10 mouse cellular contexts compared by ENCODE assay signal in the genomic region with DNA sequence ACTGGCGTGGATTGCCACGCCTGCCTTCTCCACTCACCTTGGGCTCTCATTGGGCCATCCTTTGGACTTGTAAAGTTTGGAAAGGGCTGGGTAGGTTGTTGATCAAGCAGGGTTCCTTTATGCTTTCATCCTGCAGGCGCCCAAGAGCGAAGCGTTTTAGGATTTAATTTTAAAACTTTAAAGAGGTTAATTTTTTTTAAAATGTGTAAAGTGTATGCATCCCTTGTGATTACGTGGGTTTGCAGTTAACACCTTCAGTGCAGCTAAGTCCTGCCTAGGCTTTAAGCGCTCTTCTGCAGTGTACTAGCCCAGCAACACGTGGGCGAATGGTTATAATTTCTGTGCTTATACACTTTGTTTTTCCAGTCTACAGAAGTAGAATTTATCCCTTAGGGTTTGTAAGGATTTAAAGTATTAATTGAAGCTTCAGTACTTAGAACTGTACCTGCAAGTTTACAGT. TPM values are rescaled to one million over a fixed set of nuclear protein-coding genes. Genes with fewer than 3 reads are reported as not detected.
DNase-seq lines count a peak whose midpoint lies in the region; ATAC-seq and TF ChIP-seq lines count a peak whose summit lies in the region.
"Not testable (repeated sequence)": the region's sequence is repeated elsewhere in the genome, so short reads cannot be mapped to it uniquely, and the experiment has no call there.
"Had no signal": no experiment of that assay in that cellular context is flagged by ENCODE, and none has a peak within 500 bp of the region (broad histone marks: within the 10 kb centered on the region; RNA-seq: fewer than 3 reads in every experiment).

No protein-coding gene starts in this region.

- peak overlapping the region; percentile 80 for H3K4me3 ChIP-seq in ES-Bruce4 (ENCODE audit: low read depth, low read length)
- peak overlapping the region; percentile 65 for H3K4me3 ChIP-seq in embryonic facial prominence, embryonic 10.5 days
- H3K4me3 ChIP-seq in forebrain, postnatal 0 days (ENCODE audit: low read depth, low read length) = peak overlapping the region; percentile 49
- H3K4me3 ChIP-seq in hindbrain, embryonic 12.5 days = peak overlapping the region; percentile 52
- H3K4me3 ChIP-seq in kidney, postnatal 0 days (replicated peaks; ENCODE audit: low read depth, low read length) = peak overlapping the region; percentile 52
- H3K4me3 ChIP-seq in liver, embryonic 15.5 days (replicated peaks) = peak overlapping the region; percentile 67
- peak overlapping the region; percentile 59 for H3K4me3 ChIP-seq in midbrain, embryonic 15.5 days
- H3K4me3 ChIP-seq in stomach, embryonic 16.5 days (replicated peaks; ENCODE audit: low read length) = peak overlapping the region; percentile 60

- not testable (repeated sequence) for TF ChIP-seq CTCF in ES-Bruce4 (IDR thresholded peaks at IDR 0.05; ENCODE audit: low read depth, low read length); forebrain, postnatal 0 days (IDR thresholded peaks at IDR 0.05; ENCODE audit: low read depth); kidney, postnatal 0 days (IDR thresholded peaks at IDR 0.05; ENCODE audit: low read depth)

- H3K4me2 ChIP-seq in forebrain, postnatal 0 days (ENCODE audit: low read depth) = peak overlapping the region; percentile 61
- H3K4me2 ChIP-seq in hindbrain, embryonic 12.5 days (replicated peaks) = peak overlapping the region; percentile 62
- peak overlapping the region; percentile 64 for H3K4me2 ChIP-seq in kidney, postnatal 0 days (ENCODE audit: low read length)
- peak overlapping the region; percentile 89 for H3K4me2 ChIP-seq in liver, embryonic 15.5 days
- H3K4me2 ChIP-seq in midbrain, embryonic 15.5 days = peak overlapping the region; percentile 63
- H3K4me2 ChIP-seq in stomach, embryonic 16.5 days (ENCODE audit: low read depth, low read length) = peak overlapping the region; percentile 57

- WGBS in embryonic facial prominence, embryonic 10.5 days = 20% methylated on average over 9 of the region's 9 CpGs
- 10% methylated on average over 9 of the region's 9 CpGs for WGBS in forebrain, postnatal 0 days
- 20% methylated on average over 9 of the region's 9 CpGs for WGBS in hindbrain, embryonic 12.5 days
- WGBS in kidney, postnatal 0 days = 3% methylated on average over 9 of the region's 9 CpGs
- 6% methylated on average over 9 of the region's 9 CpGs for WGBS in liver, embryonic 15.5 days (ENCODE audit: insufficient replicate concordance)
- WGBS in midbrain, embryonic 15.5 days = 12% methylated on average over 9 of the region's 9 CpGs
- WGBS in stomach, embryonic 16.5 days = 8% methylated on average over 9 of the region's 9 CpGs

- not testable (repeated sequence) for H3K27me3 ChIP-seq in ES-Bruce4 (ENCODE audit: control insufficient read depth, insufficient read depth, low read length, poor library complexity, severe bottlenecking); embryonic facial prominence, embryonic 10.5 days (replicated peaks; ENCODE audit: low read depth, poor library complexity, severe bottlenecking); forebrain, postnatal 0 days (ENCODE audit: insufficient read depth, low read length); hindbrain, embryonic 12.5 days; kidney, postnatal 0 days (ENCODE audit: insufficient read depth, low read length); liver, embryonic 15.5 days; midbrain, embryonic 15.5 days (replicated peaks); stomach, embryonic 16.5 days (ENCODE audit: control insufficient read depth, insufficient read depth, low read length)

- peak; percentile 38 for ATAC-seq in forebrain, postnatal 0 days
- ATAC-seq in hindbrain, embryonic 12.5 days (ENCODE audit: low FRiP score) = peak; percentile 42
- 0 out of 2 replicates have a peak, but pooled peaks have one; percentile 6 for ATAC-seq in kidney, postnatal 0 days (replicated peaks; ENCODE audit: low FRiP score, low read depth)
- peak; percentile 2; the same call in 1 of the 2 replicates for ATAC-seq in liver, embryonic 15.5 days (ENCODE audit: insufficient read depth)
- peak; percentile 51 for ATAC-seq in midbrain, embryonic 15.5 days (replicated peaks)
- peak; percentile 39; the same call in 1 of the 2 replicates for ATAC-seq in stomach, embryonic 16.5 days (ENCODE audit: insufficient read depth, low FRiP score)

- peak overlapping the region; percentile 69 for H3K9ac ChIP-seq in ES-Bruce4 (ENCODE audit: low read depth, poor library complexity, severe bottlenecking)
- H3K9ac ChIP-seq in forebrain, postnatal 0 days = peak overlapping the region; percentile 58
- H3K9ac ChIP-seq in hindbrain, embryonic 12.5 days = peak overlapping the region; percentile 56
- peak overlapping the region; percentile 52 for H3K9ac ChIP-seq in kidney, postnatal 0 days (ENCODE audit: low read depth, low read length)
- H3K9ac ChIP-seq in liver, embryonic 15.5 days = 0 out of 2 replicates have a peak overlapping the region, but pooled peaks have one; percentile 60
- peak overlapping the region; percentile 53 for H3K9ac ChIP-seq in midbrain, embryonic 15.5 days
- H3K9ac ChIP-seq in stomach, embryonic 16.5 days (ENCODE audit: low read length) = peak overlapping the region; percentile 72

- not testable (repeated sequence) for H3K4me1 ChIP-seq in ES-Bruce4 (ENCODE audit: control insufficient read depth, insufficient read depth, low read length); embryonic facial prominence, embryonic 10.5 days; forebrain, postnatal 0 days (ENCODE audit: insufficient read depth); hindbrain, embryonic 12.5 days; kidney, postnatal 0 days (replicated peaks; ENCODE audit: insufficient read depth, low read length); midbrain, embryonic 15.5 days; stomach, embryonic 16.5 days (ENCODE audit: control insufficient read depth, insufficient read depth, low read length)
- H3K4me1 ChIP-seq in liver, embryonic 15.5 days (replicated peaks) = peaks cover 11% of the 10 kb centered on the region

- H3K9me3 ChIP-seq in ES-Bruce4 (replicated peaks; ENCODE audit: control insufficient read depth, insufficient read depth, low read length, poor library complexity, severe bottlenecking); embryonic facial prominence, embryonic 10.5 days; forebrain, postnatal 0 days (ENCODE audit: low read length); hindbrain, embryonic 12.5 days (replicated peaks); kidney, postnatal 0 days (replicated peaks; ENCODE audit: low read length); liver, embryonic 15.5 days (replicated peaks); midbrain, embryonic 15.5 days; stomach, embryonic 16.5 days (replicated peaks; ENCODE audit: control insufficient read depth, low read length): not testable (repeated sequence)

- TF ChIP-seq POLR2A in ES-Bruce4 (IDR thresholded peaks at IDR 0.05; ENCODE audit: insufficient read depth, low read length) = not testable (repeated sequence)

- not testable (repeated sequence) for TF ChIP-seq EP300 in ES-Bruce4 (IDR thresholded peaks at IDR 0.05; ENCODE audit: insufficient read depth, low read depth, low read length)

- peak overlapping the region; percentile 54 for H3K27ac ChIP-seq in ES-Bruce4 (ENCODE audit: insufficient read depth, low read length)
- peak overlapping the region; percentile 85 for H3K27ac ChIP-seq in embryonic facial prominence, embryonic 10.5 days (replicated peaks)
- H3K27ac ChIP-seq in forebrain, postnatal 0 days (ENCODE audit: low read depth, low read length); liver, embryonic 15.5 days (replicated peaks): not testable (repeated sequence)
- peak overlapping the region; percentile 85 for H3K27ac ChIP-seq in hindbrain, embryonic 12.5 days
- H3K27ac ChIP-seq in kidney, postnatal 0 days = peak overlapping the region; percentile 85
- peak overlapping the region; percentile 89 for H3K27ac ChIP-seq in midbrain, embryonic 15.5 days
- H3K27ac ChIP-seq in stomach, embryonic 16.5 days (ENCODE audit: low read length) = peak overlapping the region; percentile 82

- DNase-seq in embryonic facial prominence, embryonic 10.5 days (ENCODE audit: low spot score); forebrain, postnatal 0 days; kidney, postnatal 0 days (ENCODE audit: low spot score): not testable (repeated sequence)

- not testable (repeated sequence) for H3K36me3 ChIP-seq in ES-Bruce4 (ENCODE audit: control insufficient read depth, insufficient read depth, low read length, poor library complexity, severe bottlenecking); embryonic facial prominence, embryonic 10.5 days (replicated peaks); forebrain, postnatal 0 days (ENCODE audit: insufficient read depth); hindbrain, embryonic 12.5 days; kidney, postnatal 0 days (ENCODE audit: insufficient read depth, low read length); liver, embryonic 15.5 days (replicated peaks); midbrain, embryonic 15.5 days (replicated peaks); stomach, embryonic 16.5 days (ENCODE audit: control insufficient read depth, insufficient read depth, low read length)

RNA-seq across cellular contexts. Expression of a gene that starts 0.3 kb away (rescaled TPM):
- 14.7 and 17.7 TPM in 2 replicates for polyA plus RNA-seq in ES-Bruce4 (2011; ENCODE audit: insufficient read depth, insufficient read length, low read depth, missing spikeins)
- polyA plus RNA-seq in embryonic facial prominence, embryonic 10.5 days (2016; fragmentation: Nextera tagmentation; extraction: Ambion mirVana) = 31.5 and 34.7 TPM in 2 replicates
- 34.3 and 41.5 TPM in 2 replicates for total RNA-seq in forebrain, postnatal 0 days (2014; rRNA removed)
- 50.0 and 60.2 TPM in 2 replicates for polyA plus RNA-seq in forebrain, postnatal 0 days (2015; fragmentation: Nextera tagmentation; extraction: Ambion mirVana)
- polyA plus RNA-seq in hindbrain, embryonic 12.5 days (2016; fragmentation: Nextera tagmentation; extraction: Ambion mirVana) = 45.4 and 45.7 TPM in 2 replicates
- 63.4 and 65.6 TPM in 2 replicates for polyA plus RNA-seq in kidney, postnatal 0 days (2015; fragmentation: Nextera tagmentation; extraction: Ambion mirVana)
- 11.6 and 13.4 TPM in 2 replicates for polyA plus RNA-seq in liver, embryonic 15.5 days (2015; fragmentation: Nextera tagmentation; extraction: Ambion mirVana)
- polyA plus RNA-seq in midbrain, embryonic 15.5 days (2015; fragmentation: Nextera tagmentation; extraction: Ambion mirVana) = 59.6 and 62.6 TPM in 2 replicates
- polyA plus RNA-seq in stomach, embryonic 16.5 days (2015; fragmentation: Nextera tagmentation; extraction: Ambion mirVana) = 43.5 and 51.8 TPM in 2 replicates

RNA-seq across cellular contexts. Expression of a gene that starts 12.2 kb away (rescaled TPM):
- polyA plus RNA-seq in ES-Bruce4 (2011; ENCODE audit: insufficient read depth, insufficient read length, low read depth, missing spikeins) = 46.6 and 48.5 TPM in 2 replicates
- 52.4 and 53.7 TPM in 2 replicates for polyA plus RNA-seq in embryonic facial prominence, embryonic 10.5 days (2016; fragmentation: Nextera tagmentation; extraction: Ambion mirVana)
- total RNA-seq in forebrain, postnatal 0 days (2014; rRNA removed) = 42.7 and 42.9 TPM in 2 replicates
- polyA plus RNA-seq in forebrain, postnatal 0 days (2015; fragmentation: Nextera tagmentation; extraction: Ambion mirVana) = 35.5 and 46.2 TPM in 2 replicates
- polyA plus RNA-seq in hindbrain, embryonic 12.5 days (2016; fragmentation: Nextera tagmentation; extraction: Ambion mirVana) = 46.8 and 51.7 TPM in 2 replicates
- polyA plus RNA-seq in kidney, postnatal 0 days (2015; fragmentation: Nextera tagmentation; extraction: Ambion mirVana) = 43.6 and 45.9 TPM in 2 replicates
- polyA plus RNA-seq in liver, embryonic 15.5 days (2015; fragmentation: Nextera tagmentation; extraction: Ambion mirVana) = 13.1 and 13.5 TPM in 2 replicates
- 55.2 and 56.3 TPM in 2 replicates for polyA plus RNA-seq in midbrain, embryonic 15.5 days (2015; fragmentation: Nextera tagmentation; extraction: Ambion mirVana)
- 35.8 and 37.6 TPM in 2 replicates for polyA plus RNA-seq in stomach, embryonic 16.5 days (2015; fragmentation: Nextera tagmentation; extraction: Ambion mirVana)

RNA-seq across cellular contexts. Expression of a gene that starts 21.6 kb away (rescaled TPM):
- 74.7 and 79.9 TPM in 2 replicates for polyA plus RNA-seq in ES-Bruce4 (2011; ENCODE audit: insufficient read depth, insufficient read length, low read depth, missing spikeins)
- 120 and 126 TPM in 2 replicates for polyA plus RNA-seq in embryonic facial prominence, embryonic 10.5 days (2016; fragmentation: Nextera tagmentation; extraction: Ambion mirVana)
- total RNA-seq in forebrain, postnatal 0 days (2014; rRNA removed) = 25.3 and 46.0 TPM in 2 replicates
- polyA plus RNA-seq in forebrain, postnatal 0 days (2015; fragmentation: Nextera tagmentation; extraction: Ambion mirVana) = 102 and 107 TPM in 2 replicates
- 115 and 126 TPM in 2 replicates for polyA plus RNA-seq in hindbrain, embryonic 12.5 days (2016; fragmentation: Nextera tagmentation; extraction: Ambion mirVana)
- 567 and 580 TPM in 2 replicates for polyA plus RNA-seq in kidney, postnatal 0 days (2015; fragmentation: Nextera tagmentation; extraction: Ambion mirVana)
- polyA plus RNA-seq in liver, embryonic 15.5 days (2015; fragmentation: Nextera tagmentation; extraction: Ambion mirVana) = 131 and 133 TPM in 2 replicates
- polyA plus RNA-seq in midbrain, embryonic 15.5 days (2015; fragmentation: Nextera tagmentation; extraction: Ambion mirVana) = 76.6 and 90.6 TPM in 2 replicates
- 245 and 270 TPM in 2 replicates for polyA plus RNA-seq in stomach, embryonic 16.5 days (2015; fragmentation: Nextera tagmentation; extraction: Ambion mirVana)

RNA-seq across cellular contexts. Expression of a gene that starts 29.9 kb away (rescaled TPM):
- polyA plus RNA-seq in ES-Bruce4 (2011; ENCODE audit: insufficient read depth, insufficient read length, low read depth, missing spikeins) = not detected in 2 replicates
- polyA plus RNA-seq in embryonic facial prominence, embryonic 10.5 days (2016; fragmentation: Nextera tagmentation; extraction: Ambion mirVana) = 0.09 and 0.26 TPM in 2 replicates
- 0.19 and 2.7 TPM in 2 replicates for total RNA-seq in forebrain, postnatal 0 days (2014; rRNA removed)
- polyA plus RNA-seq in forebrain, postnatal 0 days (2015; fragmentation: Nextera tagmentation; extraction: Ambion mirVana) = 0.13 and 0.44 TPM in 2 replicates
- polyA plus RNA-seq in hindbrain, embryonic 12.5 days (2016; fragmentation: Nextera tagmentation; extraction: Ambion mirVana) = 0.48 and 0.84 TPM in 2 replicates
- 0.20 and 0.38 TPM in 2 replicates for polyA plus RNA-seq in kidney, postnatal 0 days (2015; fragmentation: Nextera tagmentation; extraction: Ambion mirVana)
- 0.07 TPM in 1 of 2 replicates, not detected in the other for polyA plus RNA-seq in liver, embryonic 15.5 days (2015; fragmentation: Nextera tagmentation; extraction: Ambion mirVana)
- 0.18 and 0.35 TPM in 2 replicates for polyA plus RNA-seq in midbrain, embryonic 15.5 days (2015; fragmentation: Nextera tagmentation; extraction: Ambion mirVana)
- 0.37 TPM in 1 of 2 replicates, not detected in the other for polyA plus RNA-seq in stomach, embryonic 16.5 days (2015; fragmentation: Nextera tagmentation; extraction: Ambion mirVana)
- total RNA-seq: heart, postnatal 36 days; monocyte, adult 5-6 weeks had no signal
